Mouse (Mus musculus) cerebellum, adult 2 months (tissue): Measurements from ENCODE around the gene Phf24.

Experiments used
- CTCF ChIP-seq: fragments of 200-500 bp; IDR thresholded peaks from 2 replicates; pipeline ENCODE4 v1.5.1; 2011; ENCODE audit warnings: low read depth, mild to moderate bottlenecking, control low read depth, low read length, moderate library complexity, borderline replicate concordance; ENCODE audit not compliant: insufficient read depth
- POLR2A ChIP-seq: fragments of 200-500 bp; IDR thresholded peaks from 2 replicates; pipeline ENCODE4 v1.6.1; 2011; ENCODE audit warnings: low read length, control low read depth, borderline replicate concordance; ENCODE audit not compliant: insufficient read depth

DNA sequence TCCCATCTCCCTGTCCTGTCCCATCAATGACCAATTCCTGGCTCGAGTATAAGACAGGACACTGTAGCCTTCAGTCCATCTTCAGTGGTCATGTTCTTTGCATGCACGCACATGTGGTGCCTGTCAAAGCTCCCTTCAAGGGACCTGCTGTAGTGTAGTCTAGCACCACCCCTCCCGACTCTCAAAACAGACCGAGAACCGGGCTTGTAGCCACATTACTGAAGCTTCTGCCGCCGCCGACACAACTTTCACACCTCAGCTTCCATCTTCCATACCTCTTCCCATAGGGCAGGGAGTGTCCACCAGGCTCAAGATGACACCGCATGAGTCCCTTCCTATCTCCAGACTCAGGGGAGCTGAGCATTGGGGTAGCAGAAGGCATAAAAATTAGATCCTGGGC, 27.7 kb downstream of the Phf24 start:
- TF ChIP-seq CTCF (no peak), POLR2A (no peak)
